Mouse (Mus musculus): ENCODE data around the gene Stat2.
A peak's percentile ranks its signal among the peaks of the same experiment; 100 is the strongest.

Gene Stat2

DNA sequence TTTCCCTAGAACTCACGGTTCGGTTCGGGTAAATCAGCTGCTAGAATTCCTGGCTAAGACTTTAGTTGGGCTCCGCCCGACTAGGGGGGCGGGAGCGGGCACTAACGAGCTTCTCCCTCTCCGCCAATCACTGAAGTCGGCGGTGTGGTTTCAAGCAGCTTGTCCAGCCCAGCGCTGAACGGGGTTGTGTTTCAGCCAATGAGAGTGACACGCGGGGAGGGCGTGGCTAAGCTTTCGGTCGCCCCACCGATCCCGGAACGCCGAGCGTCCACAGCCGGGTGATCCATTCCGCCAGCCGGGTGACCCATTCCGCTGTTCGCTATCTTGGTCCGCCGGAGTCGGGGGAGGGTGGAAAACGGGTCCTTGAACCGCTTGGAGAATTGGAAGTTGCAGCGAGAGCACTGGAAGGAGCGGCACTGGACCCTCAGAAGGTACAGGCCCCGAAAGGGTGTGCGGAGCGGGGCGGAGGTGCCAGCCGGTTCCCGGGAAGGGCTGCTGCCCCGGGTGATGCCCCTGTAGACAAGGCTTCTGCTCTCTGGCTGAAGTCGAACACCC lies at the start of gene Stat2:
TSS of gene Stat2 (plus strand) at position 273 of the 555 bp plus-strand sequence.
- peak; percentile 92 for DNase-seq (ENCODE audit: low read depth, low spot score)

DNA sequence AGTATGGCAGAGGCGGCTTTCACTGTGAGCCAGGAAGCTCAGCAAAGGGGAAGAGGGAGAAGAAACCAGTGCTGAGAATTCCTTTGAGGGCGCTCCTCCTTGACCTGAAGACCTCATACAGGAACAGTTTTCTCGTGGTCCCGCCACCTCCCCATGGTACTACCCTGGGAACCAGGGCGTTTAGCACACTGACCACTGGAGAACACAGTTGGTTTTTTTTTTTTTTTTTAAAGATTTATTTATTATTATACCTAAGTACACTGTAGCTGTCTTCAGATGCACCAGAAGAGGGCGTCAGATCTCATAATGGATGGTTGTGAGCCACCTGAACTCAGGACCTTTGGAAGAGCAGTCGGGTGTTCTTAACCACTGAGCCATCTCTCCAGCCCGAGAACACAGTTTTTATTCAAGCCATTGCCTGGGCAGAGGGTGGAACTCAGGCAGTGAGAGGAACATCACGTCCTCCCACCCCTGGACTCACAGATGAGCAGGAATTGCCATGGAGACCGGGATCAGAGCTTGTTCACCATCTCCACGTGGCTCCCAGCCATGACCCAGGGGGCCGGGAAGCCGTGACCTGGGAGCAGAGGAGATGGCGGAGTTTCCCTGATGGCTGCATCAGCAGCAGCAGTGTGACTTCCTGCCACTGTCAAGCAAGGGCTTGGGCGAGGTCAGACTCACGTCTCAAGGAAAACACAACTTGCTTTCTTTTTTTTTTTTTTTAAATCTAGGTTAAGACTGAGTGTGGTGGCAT lies 48.6 kb upstream of the Stat2 start:
- no peak for DNase-seq (ENCODE audit: low read depth, low spot score)

DNA sequence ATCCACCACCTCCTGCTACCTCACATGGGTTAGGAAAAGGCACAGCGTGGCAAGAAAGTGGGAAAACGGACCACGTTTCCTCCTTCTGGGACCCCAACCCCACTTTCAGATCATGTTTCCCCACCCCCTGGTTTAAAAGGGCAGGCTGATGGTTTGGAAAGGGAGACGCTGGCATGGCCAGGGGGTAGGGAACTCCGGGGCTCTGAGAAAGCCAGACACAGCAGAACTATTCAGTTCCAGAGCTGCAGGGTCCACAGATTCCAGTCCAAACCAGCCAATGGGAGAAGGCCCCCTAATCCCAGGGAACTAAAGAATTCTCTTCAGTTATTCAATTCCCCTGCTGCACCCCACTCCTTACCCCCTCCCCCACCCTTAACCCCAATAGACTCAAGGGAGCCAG lies 45.3 kb upstream of the Stat2 start:
- no peak for DNase-seq (ENCODE audit: low read depth, low spot score)

DNA sequence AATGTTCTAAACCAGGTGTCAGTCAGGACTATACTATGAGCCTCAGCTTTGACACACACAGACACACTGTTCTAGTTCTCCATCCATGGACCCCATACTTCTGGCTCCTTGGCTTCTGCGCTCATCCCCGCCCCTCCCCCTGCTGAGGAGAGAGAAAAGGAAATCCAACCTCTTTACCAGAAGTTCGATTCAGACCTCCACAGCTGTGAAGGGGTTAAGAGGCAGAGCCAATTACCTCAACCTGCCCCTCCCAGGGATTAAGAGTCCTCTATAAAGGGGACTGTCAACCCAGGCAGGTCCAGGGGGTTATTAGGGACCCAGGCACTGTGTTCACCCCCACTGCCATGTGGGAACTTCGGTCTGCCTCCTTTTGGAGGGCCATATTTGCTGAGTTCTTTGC lies 44.8 kb upstream of the Stat2 start, which contains the start of gene Mip:
TSS of gene Mip (plus strand) at position 301 of the 400 bp plus-strand sequence.
- DNase-seq (ENCODE audit: low read depth, low spot score) = no peak

DNA sequence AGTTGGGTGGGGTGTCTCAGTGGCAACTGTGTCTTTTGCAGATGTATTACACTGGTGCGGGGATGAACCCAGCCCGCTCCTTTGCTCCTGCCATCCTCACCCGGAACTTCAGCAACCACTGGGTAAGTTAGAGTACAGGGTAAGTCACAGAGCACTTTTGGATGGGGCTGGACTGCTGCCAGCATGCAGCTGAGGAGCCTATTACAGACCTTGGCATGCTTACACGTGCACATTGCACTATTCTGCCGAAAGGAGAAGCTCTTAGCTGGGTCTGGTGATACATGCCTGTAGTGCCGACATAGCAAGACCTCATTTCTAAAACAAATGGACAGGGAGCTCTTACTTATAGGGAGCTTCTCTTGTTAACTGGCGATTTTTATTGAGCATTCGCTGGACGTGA lies 42.8 kb upstream of the Stat2 start:
- no peak for DNase-seq (ENCODE audit: low read depth, low spot score)

DNA sequence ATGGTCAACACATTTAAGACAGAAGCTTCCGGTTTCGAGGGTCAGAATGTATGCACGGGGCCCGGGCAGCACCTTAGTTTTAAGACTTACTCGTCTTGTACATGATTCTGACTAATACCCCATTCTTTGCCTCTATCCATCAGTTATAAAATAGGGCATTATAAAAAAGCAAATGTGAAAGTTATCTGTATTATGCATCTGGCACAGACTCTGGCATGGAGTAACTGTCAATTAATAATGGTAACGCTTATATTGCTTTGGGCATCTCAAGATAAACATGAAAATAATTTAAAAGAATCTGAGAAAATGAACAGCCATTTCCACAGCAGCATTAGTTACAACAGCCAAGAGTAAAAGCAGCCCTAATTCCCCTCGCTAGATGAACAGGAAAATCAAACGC lies 42.4 kb upstream of the Stat2 start:
- no peak for DNase-seq (ENCODE audit: low read depth, low spot score)

DNA sequence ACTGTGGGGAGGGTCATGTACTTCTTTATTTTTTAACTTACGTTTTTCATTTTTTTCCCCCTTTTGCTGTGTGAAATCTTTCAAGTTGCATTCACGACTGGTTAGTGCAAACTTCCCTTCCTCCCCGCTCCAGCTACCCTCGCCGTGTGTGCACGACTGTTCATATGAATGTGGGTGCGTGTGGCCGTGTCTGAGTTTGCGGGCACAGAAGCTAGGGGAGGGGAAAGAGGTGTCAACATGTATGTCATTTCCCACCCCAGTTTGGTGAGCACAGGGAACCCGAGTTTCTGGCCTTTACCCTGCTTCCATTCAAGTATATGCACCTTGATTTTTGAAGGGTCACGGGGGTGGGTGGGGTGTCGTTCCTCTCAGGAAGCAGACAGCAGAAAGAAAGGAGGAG lies 39.8 kb upstream of the Stat2 start:
- DNase-seq (ENCODE audit: low read depth, low spot score) = no peak

DNA sequence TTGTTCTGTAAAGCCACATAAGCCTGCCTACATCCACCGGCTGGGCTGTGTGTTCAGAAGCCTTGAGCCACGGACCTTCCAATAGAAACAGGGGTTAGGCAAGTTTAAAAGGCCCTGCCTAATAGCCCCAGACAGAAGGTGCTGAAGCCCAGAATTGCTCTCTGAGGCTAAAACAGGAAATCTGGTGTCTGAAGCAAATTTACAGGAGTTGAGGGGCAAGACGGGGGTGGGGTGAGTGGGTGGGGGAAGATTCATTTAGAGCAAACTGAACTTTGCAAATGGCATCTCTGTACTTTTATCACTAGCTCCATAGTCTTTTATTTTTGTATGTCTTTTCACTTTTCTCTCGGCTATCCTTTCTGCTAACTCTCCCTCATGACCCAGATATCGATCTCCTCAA lies 39.2 kb upstream of the Stat2 start:
- DNase-seq (ENCODE audit: low read depth, low spot score) = no peak

DNA sequence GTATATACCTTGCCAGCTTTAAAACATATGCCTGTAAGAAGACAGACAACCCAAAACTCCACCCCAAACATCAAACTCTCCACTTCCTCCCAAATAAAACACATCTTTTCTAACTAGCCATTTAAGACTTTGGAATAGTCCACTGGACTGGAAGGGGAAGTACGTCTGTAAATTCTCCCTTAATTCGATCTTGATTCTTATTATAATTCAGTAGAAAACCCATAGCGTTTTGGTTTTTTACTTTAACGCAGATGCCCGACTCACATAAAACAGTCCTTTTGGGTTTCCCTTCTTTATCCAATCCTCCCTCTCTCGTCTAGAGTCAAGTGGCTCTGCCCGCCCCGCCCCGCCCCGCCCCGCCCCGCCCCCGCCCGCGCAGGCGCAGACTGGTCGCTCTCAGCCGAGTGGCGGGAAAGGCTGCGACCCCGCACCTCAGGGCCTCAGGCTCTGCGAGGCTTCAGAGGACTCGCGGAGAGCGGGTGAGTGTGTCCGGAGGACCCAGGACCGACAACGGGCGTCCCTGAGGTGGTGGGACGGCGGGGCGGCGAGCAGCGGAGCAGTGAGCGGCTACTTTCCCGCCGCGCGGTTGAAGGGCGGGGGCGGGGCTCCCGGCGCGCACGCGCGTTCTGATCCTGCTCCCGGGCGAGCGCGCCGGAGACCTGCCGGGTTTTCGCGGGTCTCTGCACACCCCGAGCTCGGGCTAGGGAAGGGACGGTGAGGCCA lies 38.5 kb upstream of the Stat2 start, which contains the start of gene Timeless:
TSS of gene Timeless (plus strand) at position 369 of the 723 bp plus-strand sequence.
- DNase-seq (ENCODE audit: low read depth, low spot score) = peak; percentile 57

DNA sequence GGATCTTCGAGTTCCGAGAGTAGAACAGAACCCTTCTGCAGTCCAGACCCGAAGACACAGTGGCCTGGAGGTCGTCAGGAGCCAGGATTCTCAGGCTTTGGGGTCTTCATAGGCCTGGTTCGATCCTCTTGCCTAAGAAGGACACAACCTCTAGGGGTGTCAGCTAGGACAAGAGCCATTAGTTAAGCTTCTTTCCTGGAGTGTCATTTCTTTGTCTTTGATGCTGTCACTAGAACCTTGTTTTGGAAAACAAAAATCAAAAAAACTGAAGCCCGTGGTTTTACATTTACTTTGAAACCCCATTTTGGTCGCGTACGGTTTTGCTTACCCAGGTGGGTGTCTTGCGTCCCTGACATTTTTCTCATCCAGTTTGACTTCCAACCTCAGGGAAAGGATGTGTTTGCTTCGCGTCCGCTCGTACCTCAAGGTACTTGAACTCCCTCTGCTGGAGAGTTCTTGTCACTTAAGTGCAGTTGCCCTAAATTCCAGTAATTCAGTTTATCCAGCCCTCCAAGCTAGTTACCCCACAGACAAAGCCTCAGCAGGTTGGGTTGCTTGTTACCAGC lies 37.9 kb upstream of the Stat2 start:
- DNase-seq (ENCODE audit: low read depth, low spot score) = peak; percentile 39

DNA sequence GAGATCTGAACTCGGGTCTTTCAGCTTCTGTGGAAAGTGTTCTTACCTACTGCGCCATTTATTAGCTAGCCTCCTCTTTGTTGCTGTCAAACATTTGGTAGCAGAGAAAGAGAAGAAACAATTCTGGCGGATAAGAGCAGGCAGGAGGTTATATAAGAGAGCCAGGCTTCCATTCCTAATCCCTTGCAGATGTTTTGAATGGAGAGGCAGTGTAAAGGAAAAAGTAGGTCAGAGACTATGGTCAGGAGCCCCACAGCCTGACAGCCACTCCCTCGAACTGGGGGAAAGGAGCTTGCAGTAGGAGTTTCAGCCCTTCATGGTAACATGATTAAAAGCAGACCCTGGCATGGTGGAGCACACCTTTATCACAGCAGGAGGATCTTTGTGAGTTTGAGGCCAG lies 34.0 kb upstream of the Stat2 start:
- DNase-seq (ENCODE audit: low read depth, low spot score) = no peak

DNA sequence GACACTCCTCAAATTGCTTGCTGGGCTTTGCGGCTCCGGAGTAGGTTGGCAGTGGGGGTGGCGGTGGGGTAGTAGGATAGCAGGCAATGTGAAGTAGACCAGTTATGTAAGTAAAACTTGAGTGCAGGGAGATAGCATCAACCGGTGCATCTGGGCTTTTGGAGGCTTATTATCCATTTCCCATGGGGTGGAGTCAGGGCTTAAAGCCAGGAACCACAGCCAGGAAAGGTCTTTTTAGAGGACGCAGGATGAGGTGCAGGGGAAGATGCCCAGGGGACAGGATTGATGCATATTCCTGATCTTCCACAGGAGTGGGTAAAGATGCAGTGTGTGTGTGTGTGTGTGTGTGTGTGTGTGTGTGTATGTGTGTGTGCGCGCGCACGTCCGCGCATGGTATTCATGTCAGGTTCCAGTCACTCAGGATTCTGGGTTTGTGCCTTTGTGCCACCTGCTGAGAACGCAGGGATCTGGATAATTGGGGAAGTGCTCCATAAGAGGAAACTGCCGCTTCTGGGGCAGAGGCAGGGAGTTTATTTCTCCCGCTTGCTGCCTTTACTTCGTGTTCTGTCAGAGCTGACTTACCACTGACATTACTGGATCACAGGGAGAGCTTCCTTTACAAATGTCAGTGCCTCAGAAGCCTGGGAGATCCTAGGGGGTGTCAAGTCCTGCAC lies 32.4 kb upstream of the Stat2 start:
- DNase-seq (ENCODE audit: low read depth, low spot score) = no peak

DNA sequence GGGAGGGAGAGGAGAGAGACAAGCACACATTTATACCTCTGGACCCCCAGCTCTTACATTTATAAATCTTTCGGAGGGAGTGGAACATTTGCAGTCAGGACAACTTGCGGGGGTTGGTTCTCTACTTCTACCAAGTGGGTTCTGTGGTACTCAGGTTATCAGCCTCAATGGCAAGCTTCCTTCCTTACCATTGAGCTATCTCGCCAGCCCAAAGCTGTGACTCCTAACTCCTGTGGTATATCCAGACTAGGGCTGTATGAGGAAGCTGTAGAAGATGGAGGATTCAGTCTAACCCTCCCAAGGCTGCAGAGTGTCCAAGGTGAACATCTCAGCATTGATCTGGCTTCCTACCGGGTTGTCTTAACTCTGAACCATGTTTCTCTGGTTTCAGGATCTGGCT lies 31.2 kb upstream of the Stat2 start:
- DNase-seq (ENCODE audit: low read depth, low spot score) = no peak

DNA sequence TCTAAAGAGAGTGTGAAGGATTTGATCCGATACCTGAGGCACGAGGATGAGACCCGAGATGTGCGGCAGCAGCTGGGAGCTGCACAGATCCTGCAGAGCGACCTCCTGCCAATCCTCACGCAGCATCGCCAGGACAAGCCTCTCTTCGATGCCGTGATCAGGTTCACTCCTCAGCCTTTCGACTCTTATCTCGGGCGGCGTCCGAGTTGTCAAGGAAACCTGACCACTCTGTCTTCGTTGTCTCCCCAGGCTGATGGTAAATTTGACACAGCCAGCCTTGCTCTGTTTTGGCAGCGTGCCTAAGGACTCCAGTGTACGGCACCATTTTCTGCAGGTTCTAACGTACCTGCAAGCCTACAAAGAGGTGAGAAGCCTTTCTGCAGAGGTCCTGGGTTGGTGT lies 30.2 kb upstream of the Stat2 start:
- no peak for DNase-seq (ENCODE audit: low read depth, low spot score)

DNA sequence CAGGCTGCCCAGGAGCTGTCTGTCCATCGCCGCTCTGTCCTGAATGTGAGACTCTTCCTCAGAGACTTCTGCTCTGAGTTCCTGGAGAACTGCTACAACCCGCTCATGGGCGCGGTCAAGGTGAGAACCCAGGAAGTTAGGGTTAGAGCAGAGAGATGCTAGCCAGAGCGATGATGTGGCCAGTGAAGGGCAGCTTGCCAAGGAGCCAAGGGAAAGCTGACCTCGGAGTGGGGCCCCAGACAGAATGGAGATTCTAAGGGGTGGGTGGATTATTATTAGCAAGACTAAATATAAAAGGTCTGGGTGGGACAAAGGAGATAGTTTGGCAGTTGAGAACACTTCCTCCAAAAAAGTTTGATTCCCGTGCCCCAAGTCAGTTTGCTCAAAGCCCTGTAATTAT lies 27.1 kb upstream of the Stat2 start:
- DNase-seq (ENCODE audit: low read depth, low spot score) = no peak

DNA sequence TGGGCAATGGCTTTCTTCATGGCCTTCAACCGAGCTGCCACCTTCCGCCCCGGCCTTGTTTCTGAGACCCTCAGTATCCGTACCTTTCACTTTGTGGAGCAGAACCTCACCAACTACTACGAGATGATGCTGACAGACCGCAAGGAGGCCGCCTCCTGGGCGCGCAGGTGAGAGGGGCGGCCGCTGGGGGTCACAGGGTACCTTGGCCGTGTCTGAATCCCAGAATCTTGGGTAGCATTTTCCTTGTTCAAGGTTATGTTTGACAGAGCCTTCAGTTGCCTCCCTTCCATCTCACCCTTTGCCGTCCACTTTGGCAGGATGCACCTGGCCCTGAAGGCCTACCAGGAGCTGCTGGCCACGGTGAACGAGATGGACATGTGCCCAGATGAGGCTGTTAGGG lies 26.2 kb upstream of the Stat2 start:
- DNase-seq (ENCODE audit: low read depth, low spot score) = no peak

DNA sequence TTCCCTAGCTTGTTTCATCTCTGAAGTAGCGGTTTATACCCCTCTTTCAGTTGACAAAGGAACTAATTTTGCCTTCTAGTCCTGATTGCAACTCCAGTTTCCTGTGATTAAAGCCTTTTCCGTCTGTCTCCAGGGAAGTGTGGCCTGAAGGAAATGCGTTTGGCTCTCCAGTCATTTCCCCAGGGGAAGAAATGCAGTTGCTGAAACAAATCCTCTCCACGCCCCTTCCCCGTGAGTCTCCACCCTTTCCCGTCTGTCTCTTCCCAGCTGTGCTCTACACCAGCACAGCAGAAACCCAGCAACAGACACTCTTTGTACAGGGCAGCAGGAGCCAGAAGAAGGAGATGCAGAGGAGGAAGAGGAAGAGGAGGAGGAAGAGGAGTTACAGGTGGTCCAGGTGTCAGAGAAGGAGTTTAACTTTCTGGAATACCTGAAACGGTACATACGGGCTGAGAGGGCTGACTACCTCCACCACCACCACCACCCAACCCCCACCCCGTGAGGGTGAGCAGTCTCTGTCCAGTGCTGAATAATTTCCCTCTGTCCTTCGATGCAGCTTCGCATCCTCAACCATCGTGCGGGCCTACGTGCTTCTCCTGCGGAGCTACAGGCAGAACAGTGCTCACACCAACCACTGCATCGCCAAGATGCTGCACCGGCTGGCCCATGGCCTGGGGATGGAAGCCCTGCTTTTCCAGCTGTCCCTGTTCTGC lies 23.2 kb upstream of the Stat2 start:
- no peak for DNase-seq (ENCODE audit: low read depth, low spot score)

DNA sequence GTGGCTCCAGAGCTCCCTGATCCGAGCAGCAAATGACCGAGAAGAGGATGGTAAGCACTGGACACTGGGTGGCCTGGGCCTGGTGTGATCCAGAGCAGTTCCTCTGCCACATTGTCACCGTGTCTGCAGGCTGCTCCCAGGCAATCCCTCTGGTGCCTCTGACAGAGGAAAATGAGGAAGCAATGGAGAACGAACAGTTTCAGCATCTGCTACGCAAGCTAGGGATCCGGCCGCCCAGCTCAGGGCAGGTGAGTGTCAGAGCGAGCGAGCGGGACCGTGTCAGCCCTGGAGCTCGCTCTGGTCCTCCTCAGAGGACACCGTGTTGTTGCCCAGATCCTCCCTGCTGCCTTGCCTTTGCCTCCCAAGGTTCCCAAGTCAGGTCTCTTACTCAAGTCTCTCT lies 19.8 kb upstream of the Stat2 start:
- DNase-seq (ENCODE audit: low read depth, low spot score) = no peak

DNA sequence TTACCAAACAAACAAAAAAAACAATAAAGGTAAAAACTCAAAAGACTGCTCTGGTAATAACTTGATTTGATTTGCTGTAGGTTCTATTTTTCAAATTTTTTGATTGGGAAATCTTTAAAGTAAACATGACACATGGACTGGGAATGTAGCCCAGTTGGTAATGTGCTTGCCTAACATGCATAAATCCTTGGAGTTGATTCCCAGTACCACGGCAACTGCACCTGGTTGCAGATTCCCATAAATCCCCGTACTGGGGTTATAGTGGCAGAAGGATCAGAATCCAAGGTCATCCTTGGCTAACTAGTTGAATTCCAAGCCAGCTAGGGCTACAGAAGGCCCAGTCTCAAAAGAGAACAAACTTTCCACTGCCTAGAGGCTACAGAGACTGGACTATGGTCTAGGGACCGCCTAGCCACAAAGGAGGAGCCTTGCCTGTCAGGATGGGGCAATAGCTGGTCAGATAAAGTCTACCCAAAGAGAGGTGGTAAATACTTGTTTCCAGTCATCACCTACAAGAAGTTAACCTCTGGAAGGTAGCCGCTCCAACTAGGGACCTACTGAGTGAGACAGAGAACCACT lies 16.6 kb upstream of the Stat2 start, which contains the start of gene Apon:
TSS of gene Apon (plus strand) at position 420 of the 579 bp plus-strand sequence.
- no peak for DNase-seq (ENCODE audit: low read depth, low spot score)

DNA sequence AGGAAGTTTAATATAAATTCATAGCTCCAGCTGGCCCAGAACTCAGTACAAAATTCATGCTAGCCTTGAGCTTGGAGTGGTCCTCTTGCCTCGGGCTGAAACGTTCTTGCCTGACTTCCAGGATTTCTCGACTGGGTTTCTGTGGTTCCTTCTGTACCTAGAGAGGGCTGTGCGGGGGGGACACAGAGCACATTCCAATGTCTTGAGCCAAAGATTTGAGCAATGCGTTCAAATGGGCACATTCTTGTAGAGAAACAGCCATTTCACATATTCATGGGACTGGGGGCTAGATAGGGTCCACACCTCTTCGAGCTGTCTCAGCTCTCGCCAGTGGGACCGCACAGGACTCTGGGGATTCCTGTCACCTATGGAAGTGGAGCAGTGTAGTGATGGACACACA lies 14.4 kb upstream of the Stat2 start:
- no peak for DNase-seq (ENCODE audit: low read depth, low spot score)

DNA sequence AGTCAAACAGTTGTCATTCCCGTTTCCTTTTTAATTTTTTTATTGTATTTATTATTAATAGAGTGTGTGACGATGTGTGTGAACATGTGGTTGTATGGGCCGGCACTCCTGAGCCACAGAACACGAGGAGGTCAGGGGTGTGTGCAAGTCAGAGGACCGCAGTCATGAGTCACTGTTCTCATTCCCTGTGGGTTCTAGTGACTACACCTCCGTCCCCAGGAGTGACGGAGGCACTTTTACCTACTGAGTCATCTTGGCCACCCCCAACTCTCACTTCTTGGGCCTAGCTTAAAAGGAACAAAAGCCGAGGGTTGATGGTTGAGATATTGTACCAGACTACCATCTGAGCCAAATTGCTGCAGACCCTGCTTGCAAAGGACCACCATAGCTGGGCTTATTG lies 14.0 kb upstream of the Stat2 start:
- no peak for DNase-seq (ENCODE audit: low read depth, low spot score)

All from brain, embryonic 18.5 days (tissue).